Mouse (Mus musculus): ENCODE measurements around the gene Lnx1.
A peak's percentile ranks its signal among the peaks of the same experiment; 100 is the strongest.

Gene Lnx1

DNA sequence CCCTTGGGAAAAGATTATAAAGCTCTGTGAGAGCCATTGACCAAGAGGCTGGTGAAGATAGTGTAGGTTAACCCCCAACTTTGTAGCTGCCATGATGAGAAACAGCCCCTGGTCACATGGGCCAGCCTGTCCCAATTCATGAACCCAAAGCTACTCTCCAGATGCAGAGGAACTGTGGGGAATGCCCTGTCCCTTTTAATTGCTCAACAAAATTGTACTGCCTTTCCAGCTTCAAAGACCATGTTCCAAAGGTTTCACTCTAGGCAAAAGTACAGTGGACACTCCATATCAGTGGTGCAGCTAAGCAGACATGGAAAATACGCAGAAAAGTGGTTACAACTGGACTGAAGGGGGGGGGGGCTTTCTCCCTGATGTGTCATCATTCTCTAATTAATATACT lies 53.6 kb downstream of the Lnx1 start:
- no peak for DNase-seq (ENCODE audit: low spot score in 2 of 2)

GRCm38 (mm10) chr5:74648216-74648615 lies 54.5 kb downstream of the Lnx1 start:
- no peak for DNase-seq (ENCODE audit: low spot score in 2 of 2)

GRCm38 (mm10) chr5:74647584-74647984 lies 55.1 kb downstream of the Lnx1 start:
- no peak for DNase-seq (ENCODE audit: low spot score in 2 of 2)

DNA sequence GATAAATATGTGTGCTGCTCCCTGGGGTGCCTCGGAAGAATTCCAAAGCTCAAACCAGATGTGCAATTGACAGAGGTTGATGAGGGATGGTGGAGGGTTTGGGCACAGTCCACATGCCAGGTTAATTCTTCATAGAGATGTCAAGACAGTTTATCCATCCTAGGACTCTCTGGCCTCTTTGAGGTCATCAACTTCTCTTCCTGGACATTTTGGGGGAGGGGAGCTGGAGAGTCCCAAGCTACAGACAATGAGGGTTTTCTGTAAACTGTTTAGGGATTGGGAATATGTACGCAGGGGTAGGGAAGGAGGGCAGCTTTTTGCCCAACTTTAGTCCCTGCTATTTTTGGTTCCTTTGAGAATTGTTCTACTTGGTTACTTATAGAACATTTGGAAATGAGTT lies 60.4 kb downstream of the Lnx1 start:
- no peak for DNase-seq (ENCODE audit: low spot score in 2 of 2)

- no peak for DNase-seq (ENCODE audit: low spot score in 2 of 2)
Measured at GRCm38 (mm10) chr5:74641000-74641399, 61.7 kb downstream of the Lnx1 start.

DNA sequence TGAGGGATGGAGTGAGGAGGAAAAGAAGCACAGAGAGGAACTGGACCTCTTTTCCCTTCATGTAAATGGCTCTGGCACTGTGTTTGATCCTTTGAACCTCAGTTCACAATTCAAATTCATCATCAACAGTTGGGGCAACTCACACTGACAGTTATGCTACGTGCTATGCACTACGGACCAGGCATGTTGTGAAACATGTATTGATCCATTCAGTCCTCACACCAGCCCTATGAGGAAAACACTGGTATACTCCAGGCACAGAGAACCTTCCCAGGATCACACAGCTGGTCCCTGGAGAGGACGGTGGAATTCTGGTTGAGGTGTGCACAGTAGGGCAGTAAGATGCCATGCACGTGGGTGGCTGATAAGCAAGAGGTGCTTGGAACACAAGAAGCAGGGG lies 62.2 kb downstream of the Lnx1 start:
- no peak for DNase-seq (ENCODE audit: low spot score in 2 of 2)

DNA sequence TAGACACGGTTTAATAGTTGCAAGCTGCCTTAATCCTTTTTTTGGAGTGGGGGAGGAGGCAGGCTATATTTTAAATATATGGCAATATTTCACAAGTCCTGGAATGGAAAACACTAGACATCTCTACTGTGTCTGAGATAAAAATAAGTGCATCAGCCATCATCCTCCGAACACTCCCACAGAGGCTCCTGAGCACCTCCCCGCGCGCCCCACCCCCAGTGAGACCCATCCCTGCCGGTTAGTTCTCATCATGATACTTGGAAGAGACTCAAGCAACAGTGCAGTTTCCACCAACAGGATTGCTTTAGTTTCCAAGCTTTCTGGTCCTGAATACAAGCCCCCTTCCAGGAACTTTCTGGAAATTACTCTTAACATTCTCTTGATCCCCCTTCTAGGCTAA lies 63.2 kb downstream of the Lnx1 start:
- DNase-seq (ENCODE audit: low spot score in 2 of 2), result no peak

DNA sequence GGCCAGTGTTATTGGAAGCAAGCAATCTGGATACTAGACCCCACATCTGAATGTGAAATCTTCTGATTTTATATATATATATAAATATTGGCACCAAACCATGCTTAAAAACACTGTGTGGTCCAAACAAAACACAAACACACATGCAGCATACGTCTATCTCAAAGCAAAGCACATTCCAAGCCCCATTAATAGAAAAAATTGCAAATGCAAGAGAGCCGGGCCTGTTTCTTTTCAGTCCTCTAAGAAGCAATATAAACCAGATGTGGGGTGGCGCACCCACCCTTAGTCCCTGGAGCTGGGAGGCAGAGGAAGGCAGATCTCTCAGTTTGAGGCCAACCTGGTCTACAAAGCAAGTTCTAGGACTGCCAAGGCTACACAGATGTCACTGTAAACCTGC lies 68.3 kb downstream of the Lnx1 start:
- DNase-seq (ENCODE audit: low spot score in 2 of 2), result no peak

- no peak for DNase-seq (ENCODE audit: low spot score in 2 of 2)
Measured at GRCm38 (mm10) chr5:74633453-74633852, 69.3 kb downstream of the Lnx1 start.

GRCm38 (mm10) chr5:74632369-74633114 lies 70.2 kb downstream of the Lnx1 start:
- no peak for DNase-seq (ENCODE audit: low spot score in 2 of 2)

DNA sequence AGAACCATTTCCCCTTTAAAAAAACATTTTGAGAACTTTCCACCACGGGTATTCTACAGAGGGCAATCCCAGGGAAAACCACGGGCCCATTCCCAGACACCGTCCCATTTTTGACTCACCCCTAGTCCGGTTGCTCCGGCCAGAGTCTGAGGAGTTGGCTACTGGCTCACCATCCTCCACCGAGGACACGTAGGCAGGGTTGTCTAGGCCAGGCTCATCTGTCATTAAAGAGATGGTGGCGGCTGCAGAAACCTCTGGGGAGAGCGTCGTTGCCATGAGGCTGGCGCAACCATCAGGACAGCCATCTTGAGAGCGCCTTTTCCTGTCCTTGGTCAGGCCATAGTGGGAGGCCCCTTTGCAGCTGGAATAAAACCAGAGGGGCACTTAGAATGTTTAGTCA lies 74.7 kb downstream of the Lnx1 start:
- DNase-seq (ENCODE audit: low spot score in 2 of 2), result no peak

- no peak for DNase-seq (ENCODE audit: low spot score in 2 of 2)
Measured at GRCm38 (mm10) chr5:74624385-74624784, 78.3 kb downstream of the Lnx1 start.

GRCm38 (mm10) chr5:74623316-74624000 lies 79.3 kb downstream of the Lnx1 start:
- DNase-seq (ENCODE audit: low spot score in 2 of 2), result no peak

- DNase-seq (ENCODE audit: low spot score in 2 of 2), result no peak
Measured at GRCm38 (mm10) chr5:74621691-74622470, 80.8 kb downstream of the Lnx1 start.

DNA sequence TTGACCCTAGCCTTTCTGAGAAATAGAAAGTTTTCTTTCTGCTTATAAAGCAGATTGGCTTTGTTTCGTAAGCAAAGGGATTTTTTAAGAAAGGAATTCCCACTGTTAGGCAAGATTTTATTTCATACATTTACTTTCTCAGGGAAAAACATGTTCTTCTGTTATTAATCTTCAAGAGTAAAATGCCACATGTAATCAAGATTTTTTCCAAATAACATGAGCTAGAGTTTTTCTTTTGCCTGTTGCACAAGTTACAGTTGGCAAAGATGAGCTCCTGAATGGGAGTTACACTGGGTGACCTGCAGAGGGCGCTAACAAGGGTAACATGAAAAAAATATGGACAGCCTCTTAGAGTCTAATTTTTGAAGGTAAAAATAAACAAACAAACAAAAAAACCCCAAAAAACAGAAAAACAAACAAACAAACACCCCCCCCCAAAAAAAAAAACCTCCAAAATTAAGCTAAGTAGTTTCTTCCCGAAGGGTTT lies 84.1 kb downstream of the Lnx1 start:
- peak in 1 of 2 experiments; percentile 43 for DNase-seq (ENCODE audit: low spot score in 2 of 2)

GRCm38 (mm10) chr5:74617816-74618572 lies 84.7 kb downstream of the Lnx1 start:
- no peak for DNase-seq (ENCODE audit: low spot score in 2 of 2)

GRCm38 (mm10) chr5:74613491-74614151 lies 89.1 kb downstream of the Lnx1 start:
- no peak for DNase-seq (ENCODE audit: low spot score in 2 of 2)

GRCm38 (mm10) chr5:74612713-74613112 lies 90.0 kb downstream of the Lnx1 start:
- no peak for DNase-seq (ENCODE audit: low spot score in 2 of 2)

DNA sequence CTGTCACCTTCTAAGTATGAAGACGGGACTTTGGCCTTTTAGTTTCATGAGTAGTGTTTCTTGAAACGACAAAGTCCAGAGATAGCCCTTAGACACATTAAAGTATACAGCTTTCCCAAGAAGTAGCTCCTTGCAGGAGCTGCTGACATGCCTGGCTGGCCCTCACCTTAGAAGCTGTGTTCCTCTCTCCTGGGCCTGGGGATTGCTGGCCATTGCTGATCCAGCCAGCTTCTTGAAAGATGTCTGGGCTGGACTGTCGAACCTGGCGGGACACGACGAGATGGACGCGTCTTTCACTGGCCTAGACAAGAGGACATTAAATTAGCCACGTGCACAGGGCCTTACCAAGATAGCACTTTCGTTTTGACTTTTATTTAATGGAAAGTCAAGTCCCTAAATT lies 92.2 kb downstream of the Lnx1 start:
- DNase-seq (ENCODE audit: low spot score in 2 of 2), result no peak

- DNase-seq (ENCODE audit: low spot score in 2 of 2), result no peak
Measured at GRCm38 (mm10) chr5:74606213-74606612, 96.5 kb downstream of the Lnx1 start.

DNA sequence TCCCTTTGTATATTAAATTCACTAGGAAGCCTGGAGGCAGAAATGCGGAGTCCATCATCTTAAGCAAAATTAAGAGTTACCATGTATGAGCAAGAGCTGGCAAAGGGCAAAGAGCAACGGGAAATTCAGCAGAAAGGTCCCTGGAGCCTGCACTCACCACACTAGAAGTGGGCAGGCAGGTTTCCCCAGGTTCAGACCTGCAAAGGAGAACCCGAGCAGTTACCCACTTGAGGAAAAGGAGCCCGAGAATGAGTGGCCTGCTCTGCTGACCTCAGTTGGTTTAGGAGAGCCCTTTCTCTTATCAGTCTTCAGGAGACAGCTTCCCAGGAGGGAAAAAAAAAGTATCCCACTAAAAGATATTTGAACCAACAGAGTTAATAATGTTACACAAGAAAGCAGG lies 99.4 kb downstream of the Lnx1 start:
- no peak for DNase-seq (ENCODE audit: low spot score in 2 of 2)

Data from spleen, postnatal 10 days (tissue).